Mouse (Mus musculus): ENCODE results near the gene Nmnat2.

The Nmnat2 gene

DNA sequence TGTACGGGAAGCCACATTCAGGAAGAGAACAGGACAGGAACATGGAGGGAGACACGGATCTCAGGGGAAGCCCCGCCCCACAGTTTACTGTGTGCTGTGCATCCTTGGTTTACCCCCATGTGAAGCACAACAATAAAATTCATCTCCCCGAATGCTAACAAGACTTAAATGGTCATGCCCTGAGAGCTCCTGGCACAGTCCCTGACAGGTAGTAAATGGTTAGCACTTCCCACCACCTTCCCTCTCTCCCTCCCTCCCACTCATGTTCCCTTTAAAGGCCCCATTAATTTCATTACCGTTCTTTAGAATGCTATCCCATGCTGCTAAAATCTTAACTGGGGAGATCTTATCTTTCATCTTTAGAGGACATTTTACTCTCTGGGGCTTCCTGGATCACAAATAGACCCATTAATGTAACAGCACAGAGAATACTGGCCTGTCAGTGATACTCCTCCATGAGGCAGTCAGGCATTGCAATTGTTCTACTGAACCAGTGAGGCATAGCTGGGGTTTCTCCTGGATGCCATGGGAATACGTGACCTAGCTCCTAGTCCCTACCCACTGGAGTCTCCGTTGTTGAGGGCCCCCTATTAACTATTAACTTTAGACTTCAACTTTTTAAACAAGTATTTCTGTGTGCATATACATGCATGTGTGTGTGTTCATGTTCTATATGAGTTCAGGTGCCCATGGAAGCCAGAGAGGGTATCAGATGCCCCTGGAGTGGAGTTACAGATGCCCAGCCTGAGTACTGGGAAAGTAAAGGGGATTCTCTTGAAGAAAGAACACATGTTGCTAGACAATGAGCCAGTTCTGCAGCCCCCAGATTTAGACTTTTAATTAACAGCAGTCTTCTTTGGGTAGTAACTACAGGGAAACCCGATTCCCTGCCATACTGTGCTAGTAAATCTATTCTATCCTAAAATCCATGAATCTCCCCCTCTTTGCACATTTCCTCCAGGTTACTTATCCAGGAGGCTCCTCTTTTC is 170.8 kb downstream of the Nmnat2 start:
- DNase-seq (ENCODE audit: low read depth, low spot score): no peak

DNA sequence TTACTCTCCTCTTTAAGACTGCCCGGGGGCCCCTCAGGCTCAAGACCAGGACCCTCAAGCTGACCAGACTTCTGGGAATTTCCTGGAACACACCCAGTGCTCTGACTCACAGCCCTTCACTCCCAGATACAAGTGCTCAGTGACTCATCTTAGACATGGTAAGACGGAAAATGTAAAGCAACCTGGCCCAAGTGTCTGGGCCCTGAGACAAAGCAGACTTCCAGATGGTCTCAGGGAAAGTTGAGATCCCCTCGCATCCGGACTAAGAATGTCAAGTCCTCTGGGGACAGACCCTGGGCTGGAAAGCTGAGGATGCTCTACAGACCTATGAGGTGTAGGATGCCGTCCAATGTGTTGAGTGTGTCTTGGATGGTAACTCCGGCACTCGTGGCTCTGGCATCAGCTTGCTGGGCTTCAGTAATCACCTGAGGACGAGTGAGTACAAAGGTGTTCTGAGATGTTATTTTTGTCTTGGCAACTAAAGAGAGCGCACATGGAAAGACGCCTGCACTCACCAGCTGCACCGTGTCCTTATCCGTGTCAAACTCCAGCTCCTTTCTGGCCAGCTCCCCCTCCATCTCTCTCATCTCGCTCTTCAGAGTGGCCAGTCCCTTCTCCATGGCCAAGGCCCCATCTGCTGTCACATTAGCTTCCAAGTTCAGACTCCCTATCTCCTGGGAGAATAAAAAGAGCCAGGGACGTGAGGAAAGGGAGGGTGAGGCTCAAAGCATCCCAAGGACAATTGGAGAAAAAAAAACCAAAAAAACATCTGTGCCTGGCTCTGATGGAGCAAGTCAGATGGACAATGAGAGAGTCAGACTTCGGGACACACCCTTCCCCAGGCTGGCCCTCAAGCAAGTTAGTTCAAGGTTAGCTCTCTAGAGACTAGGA is 171.9 kb downstream of the Nmnat2 start:
- DNase-seq (ENCODE audit: low read depth, low spot score): peak; percentile 84

GRCm38 (mm10) chr1:153127622-153128021 is 172.8 kb downstream of the Nmnat2 start:
- DNase-seq (ENCODE audit: low read depth, low spot score): no peak

DNA sequence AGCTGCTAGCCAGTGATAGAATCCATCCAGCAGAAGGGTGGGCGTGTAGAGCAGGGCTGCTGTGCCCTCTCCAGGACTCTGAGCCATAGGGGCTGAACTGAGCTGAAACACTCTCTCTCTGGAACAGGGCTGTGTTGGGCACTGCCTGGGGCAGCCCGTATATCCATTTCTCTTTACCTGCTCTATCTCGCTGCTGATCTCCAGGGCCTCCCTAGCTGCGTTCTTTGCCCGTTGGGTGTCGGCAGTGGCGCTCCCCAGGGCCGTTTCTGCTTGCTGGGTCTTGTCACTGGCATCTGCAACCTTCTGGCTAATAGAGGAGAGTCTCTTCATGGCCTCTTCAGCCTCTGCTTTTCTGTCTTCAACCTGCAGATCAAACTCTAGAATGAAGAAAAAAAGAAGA is 174.0 kb downstream of the Nmnat2 start:
- no peak for DNase-seq (ENCODE audit: low read depth, low spot score)

DNA sequence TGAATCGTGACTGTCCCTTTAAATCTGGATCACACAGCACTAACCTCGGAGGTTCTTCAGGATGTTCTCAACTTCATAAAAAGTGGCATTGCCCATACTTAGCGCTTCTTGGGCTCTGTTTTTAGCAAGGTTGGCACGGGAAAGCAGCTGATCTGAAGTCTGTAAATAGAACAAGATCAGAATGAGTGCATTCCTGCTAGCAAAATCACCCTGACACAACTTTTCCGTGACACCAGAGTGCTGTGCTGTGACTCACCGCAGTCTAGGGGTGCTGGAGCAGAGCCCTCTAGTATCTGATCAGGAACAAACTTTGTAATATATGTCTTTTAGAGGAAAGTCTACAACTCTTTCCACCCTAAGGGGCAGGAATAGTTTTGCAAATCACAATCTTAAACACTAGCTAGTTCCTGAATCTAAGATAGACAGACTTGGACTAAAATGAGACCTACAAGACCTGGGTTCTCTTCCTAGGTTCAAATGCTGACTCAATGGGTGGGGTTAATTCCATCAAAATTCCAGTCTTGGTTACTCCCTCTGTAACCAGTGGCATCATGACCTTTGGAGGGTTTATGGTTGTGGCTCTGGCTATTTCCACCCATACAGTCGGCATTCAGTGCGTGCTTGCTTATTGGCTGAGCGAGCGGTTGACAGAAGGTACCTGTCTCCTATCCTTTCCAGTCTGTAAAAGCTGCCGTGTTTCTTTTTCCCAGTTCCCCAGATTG is 175.4 kb downstream of the Nmnat2 start:
- DNase-seq (ENCODE audit: low read depth, low spot score): peak; percentile 79

GRCm38 (mm10) chr1:153133865-153134781 is 179.3 kb downstream of the Nmnat2 start:
- peak; percentile 69 for DNase-seq (ENCODE audit: low read depth, low spot score)

- DNase-seq (ENCODE audit: low read depth, low spot score): no peak
These were observed 181.9 kb downstream of the Nmnat2 start for GRCm38 (mm10) chr1:153136647-153137046.

- DNase-seq (ENCODE audit: low read depth, low spot score): peak; percentile 87
These were observed 183.7 kb downstream of the Nmnat2 start for GRCm38 (mm10) chr1:153138486-153138885.

- no peak for DNase-seq (ENCODE audit: low read depth, low spot score)
These were observed 184.8 kb downstream of the Nmnat2 start for GRCm38 (mm10) chr1:153139635-153140034.

GRCm38 (mm10) chr1:153140265-153140664 is 185.5 kb downstream of the Nmnat2 start:
- peak; percentile 55 for DNase-seq (ENCODE audit: low read depth, low spot score)

DNA sequence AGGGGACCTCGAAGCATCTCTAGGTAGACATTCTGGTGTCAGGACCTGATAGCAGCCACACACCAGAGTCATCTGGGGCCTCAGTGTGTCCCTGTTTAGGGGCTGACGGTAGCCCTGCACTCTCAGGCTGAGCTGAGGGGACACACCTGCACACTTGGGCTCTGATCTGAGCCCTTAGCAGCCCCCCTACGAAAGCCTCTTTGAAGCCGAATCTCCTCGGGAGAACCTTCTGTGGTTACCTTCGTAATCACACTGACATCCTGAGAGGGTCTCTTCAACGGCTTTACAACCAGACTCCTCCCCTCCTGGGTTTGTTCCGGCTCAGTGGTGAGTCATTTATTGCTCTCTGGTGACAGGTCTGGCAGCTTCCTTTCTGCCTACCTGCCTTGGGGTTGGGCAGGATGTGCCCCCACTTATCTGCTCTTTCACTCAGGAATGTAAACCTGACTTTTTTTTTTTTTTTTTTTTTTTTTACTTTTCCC is 186.0 kb downstream of the Nmnat2 start:
- no peak for DNase-seq (ENCODE audit: low read depth, low spot score)

DNA sequence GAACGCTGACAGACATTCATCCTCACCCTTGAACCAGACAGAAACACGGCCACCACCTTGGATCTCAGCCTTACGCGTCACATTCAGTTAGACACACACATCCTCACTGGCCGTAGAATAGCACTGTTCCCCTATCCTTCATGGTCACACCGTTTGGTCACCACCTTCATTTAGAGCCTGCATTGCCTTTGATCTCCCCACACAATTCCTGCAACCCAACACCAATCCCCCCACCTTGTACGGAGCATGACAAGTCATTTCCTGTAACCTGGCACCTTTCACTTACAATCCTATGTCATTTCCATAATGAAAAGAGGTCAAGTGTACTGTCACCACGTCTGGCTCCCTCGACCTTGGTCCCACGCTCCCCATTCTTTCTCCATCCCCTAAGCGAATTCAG is 189.2 kb downstream of the Nmnat2 start:
- DNase-seq (ENCODE audit: low read depth, low spot score): no peak

- no peak for DNase-seq (ENCODE audit: low read depth, low spot score)
These were observed 191.0 kb downstream of the Nmnat2 start for GRCm38 (mm10) chr1:153145791-153146190.

GRCm38 (mm10) chr1:153152594-153152993 is 197.8 kb downstream of the Nmnat2 start:
- DNase-seq (ENCODE audit: low read depth, low spot score): no peak

GRCm38 (mm10) chr1:153153619-153154137 is 198.9 kb downstream of the Nmnat2 start:
- DNase-seq (ENCODE audit: low read depth, low spot score): no peak

- no peak for DNase-seq (ENCODE audit: low read depth, low spot score)
These were observed 200.6 kb downstream of the Nmnat2 start for GRCm38 (mm10) chr1:153155364-153155763.

DNA sequence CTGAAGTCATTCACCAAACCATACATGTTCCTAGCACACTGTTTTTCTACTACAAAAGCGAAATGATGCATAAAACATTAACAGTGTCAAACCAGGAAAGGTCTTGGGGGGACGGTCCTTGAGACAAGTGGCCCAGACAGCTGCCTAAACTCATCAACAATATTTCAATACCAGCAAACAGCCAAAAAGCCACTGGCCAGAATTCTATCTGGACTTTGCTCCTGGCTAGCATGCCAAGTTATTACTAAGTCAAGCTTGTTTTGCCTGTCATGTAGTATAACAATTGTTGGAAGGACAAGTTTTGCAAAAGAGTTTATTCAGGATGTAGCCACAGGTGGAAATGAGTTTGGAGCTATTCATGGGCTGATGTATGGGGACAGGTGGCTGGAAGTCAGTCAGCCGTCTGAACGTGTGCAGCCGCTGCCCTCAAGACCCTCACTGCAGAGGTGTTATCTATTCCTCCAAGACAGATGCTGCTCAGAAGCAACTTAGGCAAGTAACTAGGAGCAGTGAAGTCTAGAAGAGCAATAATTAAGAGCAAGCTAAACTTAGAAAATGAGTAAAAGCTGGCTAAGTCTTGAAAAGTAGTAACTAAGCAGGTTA is 202.3 kb downstream of the Nmnat2 start:
- DNase-seq (ENCODE audit: low read depth, low spot score): no peak

DNA sequence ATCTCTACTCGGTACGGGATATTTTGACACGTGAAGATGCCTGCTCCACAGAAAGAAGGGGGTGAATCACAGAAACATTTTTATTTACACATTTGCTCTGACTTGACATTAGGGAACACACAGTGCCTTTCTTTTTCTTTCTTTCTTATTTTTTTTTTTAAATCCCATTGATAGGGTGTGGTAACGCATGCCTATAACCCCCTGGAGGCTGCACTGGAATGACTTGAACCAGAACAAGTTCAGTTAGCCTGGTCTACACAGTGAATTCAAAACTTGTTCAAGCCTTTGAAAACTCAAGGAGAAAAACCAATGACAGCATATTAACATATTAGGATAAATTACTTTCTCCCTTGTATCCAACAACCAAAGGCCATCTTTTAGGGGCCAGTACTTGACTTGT is 204.3 kb downstream of the Nmnat2 start:
- no peak for DNase-seq (ENCODE audit: low read depth, low spot score)

GRCm38 (mm10) chr1:153163831-153164230 is 209.0 kb downstream of the Nmnat2 start:
- peak; percentile 62 for DNase-seq (ENCODE audit: low read depth, low spot score)

DNA sequence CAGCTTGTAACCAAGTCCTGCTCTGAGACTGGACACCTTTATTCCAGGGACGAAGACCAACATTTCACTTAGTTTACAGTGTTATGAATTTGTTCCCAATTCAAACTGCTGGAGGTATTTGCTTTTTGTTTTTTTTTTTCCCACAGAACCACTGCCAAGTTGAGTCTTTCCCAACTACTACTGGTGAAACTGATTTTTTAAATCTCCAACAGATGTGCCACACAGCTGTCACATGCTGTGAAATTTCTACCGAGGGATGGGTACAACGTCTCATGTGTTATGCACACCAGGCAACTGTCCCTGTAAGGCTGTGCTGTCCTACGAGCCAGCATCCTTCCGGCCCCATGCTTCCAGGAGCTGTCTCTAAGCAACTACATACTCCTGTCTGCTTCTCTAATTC is 213.5 kb downstream of the Nmnat2 start:
- no peak for DNase-seq (ENCODE audit: low read depth, low spot score)

Measured in brain, adult 2 months (tissue).